Mouse (Mus musculus) CH12.LX (cell line): ENCODE results near the gene Tulp2. TPM values are rescaled to one million over a fixed set of nuclear protein-coding genes. Genes with fewer than 3 reads are reported as not detected.

Source experiments
- DNase-seq: peaks from one replicate; pipeline ENCODE4 v3.0.0-alpha.2; 2013; ENCODE audit errors: extremely low read depth
- H3K27ac ChIP-seq: 2 replicates; pipeline ENCODE4 v1.5.1; 2012; ENCODE audit warnings: low read depth, mild to moderate bottlenecking, control low read depth, moderate library complexity; ENCODE audit not compliant: insufficient read depth
- H3K27me3 ChIP-seq: replicated peaks from 2 replicates; pipeline ENCODE3; 2012; ENCODE audit warnings: inconsistent platforms
- H3K36me3 ChIP-seq, 2 experiments: replicated peaks in 1 of 2; 2 replicates each; pipeline versions ENCODE3 to v1.6.1; 2012; ENCODE audit warnings: inconsistent platforms in 1 of 2, low read length in 1 of 2, mild to moderate bottlenecking in 1 of 2, mixed read lengths in 1 of 2, moderate library complexity in 1 of 2; ENCODE audit not compliant: control insufficient read depth in 1 of 2, insufficient read depth in 1 of 2
- H3K4me1 ChIP-seq, 2 experiments: 2 replicates each; pipeline ENCODE4 v1.6.1; 2012; ENCODE audit warnings: inconsistent platforms in 1 of 2, moderate library complexity in 1 of 2; ENCODE audit not compliant: insufficient read depth in 2 of 2, control insufficient read depth in 1 of 2
- H3K4me2 ChIP-seq: 2 replicates; pipeline ENCODE4 v1.6.1; 2012; ENCODE audit warnings: low read depth, mild to moderate bottlenecking, control low read depth; ENCODE audit not compliant: poor library complexity, insufficient read depth, severe bottlenecking
- H3K4me3 ChIP-seq, 3 experiments: fragments of 150-350 bp in 1 of 3; sonication (generic) in 1 of 3; replicated peaks in 1 of 3; 2 replicates each; pipeline versions ENCODE3 to v1.5.1; 2011 to 2012; ENCODE audit warnings: low read depth in 2 of 3, low read length in 2 of 3, mild to moderate bottlenecking in 2 of 3, moderate library complexity in 2 of 3, control low read depth in 1 of 3, improper control_type of control experiment in 1 of 3, inconsistent platforms in 1 of 3, mixed read lengths in 1 of 3; ENCODE audit not compliant: poor library complexity in 1 of 3
- H3K79me2 ChIP-seq: replicated peaks from 2 replicates; pipeline ENCODE4 v1.6.1; 2012; ENCODE audit warnings: mild to moderate bottlenecking, moderate library complexity; ENCODE audit not compliant: control insufficient read depth, poor library complexity, insufficient read depth, severe bottlenecking; ENCODE audit errors: extremely low read depth
- H3K9ac ChIP-seq: 2 replicates; pipeline ENCODE4 v1.6.1; 2012; ENCODE audit warnings: low read depth, mild to moderate bottlenecking, control low read depth, moderate library complexity; ENCODE audit not compliant: insufficient read depth
- H3K9me3 ChIP-seq: replicated peaks from 2 replicates; pipeline ENCODE3; 2012; ENCODE audit warnings: low read length, inconsistent platforms, mixed read lengths
- CHD1 ChIP-seq: IDR thresholded peaks from 2 replicates; pipeline ENCODE4 v1.6.1; 2012; ENCODE audit warnings: low read depth, low read length, improper control_type of control experiment, inconsistent platforms
- CTCF ChIP-seq, 2 experiments: IDR thresholded peaks in 1 of 2; conservative IDR thresholded peaks in 1 of 2; 2 replicates each; pipeline ENCODE4 v1.5.1; 2011 to 2012; ENCODE audit warnings: low read depth in 2 of 2, low read length in 2 of 2, improper control_type of control experiment in 1 of 2, inconsistent platforms in 1 of 2, mild to moderate bottlenecking in 1 of 2, moderate library complexity in 1 of 2
- EP300 ChIP-seq: IDR thresholded peaks from 2 replicates; pipeline ENCODE4 v1.6.1; 2011; ENCODE audit warnings: low read length, improper control_type of control experiment
- MAZ ChIP-seq: IDR thresholded peaks from 2 replicates; pipeline ENCODE4 v1.6.1; 2012; ENCODE audit warnings: low read depth, mild to moderate bottlenecking, inconsistent platforms, low read length, improper control_type of control experiment, moderate library complexity
- MYC ChIP-seq: IDR thresholded peaks from 2 replicates; pipeline ENCODE4 v1.6.1; 2011; ENCODE audit warnings: low read depth, mild to moderate bottlenecking, improper control_type of control experiment, low read length
- NELFE ChIP-seq: IDR thresholded peaks from 2 replicates; pipeline ENCODE4 v1.6.1; 2011; ENCODE audit warnings: low read depth, low read length, improper control_type of control experiment
- NRF1 ChIP-seq: IDR thresholded peaks from 2 replicates; pipeline ENCODE4 v1.6.1; 2014; ENCODE audit warnings: low read depth, mild to moderate bottlenecking, inconsistent platforms, low read length, improper control_type of control experiment, moderate library complexity
- PAX5 ChIP-seq: IDR thresholded peaks from 2 replicates; pipeline ENCODE4 v1.6.1; 2012; ENCODE audit warnings: low read length, inconsistent platforms, mixed read lengths
- POLR2A ChIP-seq: IDR thresholded peaks from 2 replicates; pipeline ENCODE4 v1.6.1; 2011; ENCODE audit warnings: low read depth, mild to moderate bottlenecking, improper control_type of control experiment, low read length
- RCOR1 ChIP-seq: conservative IDR thresholded peaks from 2 replicates; pipeline ENCODE4 v1.6.1; 2012; ENCODE audit warnings: low read depth, mild to moderate bottlenecking, inconsistent platforms, low read length, improper control_type of control experiment
- SIN3A ChIP-seq: IDR thresholded peaks from 2 replicates; pipeline ENCODE4 v1.6.1; 2012; ENCODE audit warnings: low read length, improper control_type of control experiment, inconsistent platforms
- TBP ChIP-seq: conservative IDR thresholded peaks from 2 replicates; pipeline ENCODE4 v1.6.1; 2011; ENCODE audit warnings: low read depth, low read length, improper control_type of control experiment
- TCF12 ChIP-seq: IDR thresholded peaks from 2 replicates; pipeline ENCODE4 v1.6.1; 2014; ENCODE audit warnings: low read depth, mild to moderate bottlenecking, inconsistent platforms, low read length, improper control_type of control experiment
- UBTF ChIP-seq: IDR thresholded peaks from 2 replicates; pipeline ENCODE4 v1.6.1; 2012; ENCODE audit warnings: low read depth, mild to moderate bottlenecking, inconsistent platforms, low read length, improper control_type of control experiment, moderate library complexity
- USF1 ChIP-seq: IDR thresholded peaks from 2 replicates; pipeline ENCODE4 v1.6.1; 2014; ENCODE audit warnings: low read depth, mild to moderate bottlenecking, inconsistent platforms, low read length, improper control_type of control experiment
- USF2 ChIP-seq: conservative IDR thresholded peaks from 2 replicates; pipeline ENCODE4 v1.6.1; 2011; ENCODE audit warnings: low read depth, low read length, improper control_type of control experiment
- ZMIZ1 ChIP-seq: IDR thresholded peaks from 2 replicates; pipeline ENCODE4 v1.6.1; 2012; ENCODE audit warnings: low read depth, mild to moderate bottlenecking, inconsistent platforms, low read length, improper control_type of control experiment
- ZNF384 ChIP-seq: IDR thresholded peaks from 2 replicates; pipeline ENCODE4 v1.6.1; 2012; ENCODE audit warnings: low read depth, low read length, improper control_type of control experiment, inconsistent platforms
- dilution Hi-C: fragments of 300-500 bp; cut with MboI; formaldehyde crosslinking; loops from 2 replicates; pipeline ENCODE4 v1.14.3; 2020; ENCODE audit warnings: low sequenced_read_pairs; ENCODE audit not compliant: extremely low pct_unique_long_range_greater_than_20kb, extremely low pct_ligation_motif_present
- in situ Hi-C: fragments of 300-500 bp; cut with MboI; formaldehyde crosslinking; loops from 3 replicates; pipeline ENCODE4 v1.14.3; 2019; ENCODE audit warnings: low sequenced_read_pairs, low pct_ligation_motif_present, low pct_unique_long_range_greater_than_20kb, mixed read lengths
- polyA plus RNA-seq: library from polyadenylated mRNA; unstranded; fragments of >175 nt; gene quantifications from 2 replicates; pipeline ENCODE4 v1.2.1, GENCODE M21; 2012; ENCODE audit warnings: low read depth; ENCODE audit not compliant: insufficient read length
- total RNA-seq, 2 experiments: library from RNA; depleted of rRNA; stranded (reverse); fragments of 300-350 nt in 1 of 2; fragments of >200 nt in 1 of 2; gene quantifications; 2 replicates each; pipeline ENCODE4 v1.2.3; 2012 to 2014

Tulp2 gene
- total and polyA plus RNA-seq, 3 experiments = 0.13 TPM; not detected in 2

GRCm38 (mm10) chr7:45492951-45493350 is 11.3 kb downstream of the Tulp2 start:
- dilution Hi-C loops = no loop called here
- H3K9ac ChIP-seq = no peak overlapping the region
- DNase-seq = no peak
- in situ Hi-C loops = no loop called here
- TF ChIP-seq ZNF384 (no peak), CHD1 (no peak), USF2 (no peak), RCOR1 (no peak), CTCF (conservative IDR thresholded peaks at IDR 0.05 in 1 of 2, IDR thresholded peaks at IDR 0.05 in 1 of 2; ENCODE audit: low read depth in 2 of 2, low read length in 2 of 2) (no peak), SIN3A (no peak), NRF1 (no peak), MAZ (no peak)
- TF ChIP-seq, all 38 proteins: peak for 0
- peaks cover 6 to 24% of the 10 kb centered on the region in 2 experiments; a peak in 3 of 4 replicates for H3K4me1 ChIP-seq
- H3K4me3 ChIP-seq = no peak overlapping the region
- H3K27me3 ChIP-seq = no peaks in the 10 kb centered on the region
- H3K4me2 ChIP-seq = no peak overlapping the region
- H3K79me2 ChIP-seq = no peaks in the 10 kb centered on the region
- no peak overlapping the region for H3K27ac ChIP-seq
- peaks cover 42 to 61% of the 10 kb centered on the region in 2 experiments for H3K36me3 ChIP-seq
- no peaks in the 10 kb centered on the region for H3K9me3 ChIP-seq

DNA sequence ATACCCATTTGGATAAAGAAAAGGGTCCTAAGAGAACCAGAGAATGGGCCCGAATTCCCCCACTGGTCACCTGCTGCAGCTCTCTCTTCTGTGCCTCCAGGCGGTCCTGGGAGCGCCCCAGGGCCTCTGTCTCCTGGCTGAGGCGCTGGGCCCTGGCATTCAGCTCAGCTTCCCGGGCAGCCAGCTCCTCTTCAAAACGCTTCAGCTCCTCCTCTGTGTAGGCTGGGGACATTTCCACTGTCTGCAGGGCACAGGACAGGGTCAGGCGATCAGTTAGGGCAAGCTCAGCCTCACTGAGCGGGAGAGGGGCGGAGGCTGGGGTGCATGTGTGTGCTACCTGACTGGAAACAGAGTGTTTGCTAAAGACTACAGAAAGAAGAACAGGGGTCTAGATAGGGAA is 12.9 kb downstream of the Tulp2 start:
- no peak for DNase-seq
- no peaks in the 10 kb centered on the region for H3K79me2 ChIP-seq
- no peak for TF ChIP-seq EP300
- TF ChIP-seq TBP = no peak
- TF ChIP-seq USF1 = no peak
- TF ChIP-seq MYC = no peak
- no peak for TF ChIP-seq UBTF
- no peak for TF ChIP-seq PAX5
- no peak for TF ChIP-seq NELFE
- no peak for TF ChIP-seq ZMIZ1
- TF ChIP-seq CTCF (conservative IDR thresholded peaks at IDR 0.05 in 1 of 2, IDR thresholded peaks at IDR 0.05 in 1 of 2; ENCODE audit: low read depth in 2 of 2, low read length in 2 of 2) = no peak
- TF ChIP-seq TCF12 = no peak
- no peak for TF ChIP-seq POLR2A
- no peak overlapping the region for H3K27ac ChIP-seq
- H3K9ac ChIP-seq = no peak overlapping the region
- H3K4me3 ChIP-seq = no peak overlapping the region
- H3K36me3 ChIP-seq = peaks cover 56 to 76% of the 10 kb centered on the region in 2 experiments
- dilution Hi-C loops = no loop called here
- H3K27me3 ChIP-seq = no peaks in the 10 kb centered on the region
- H3K4me2 ChIP-seq = no peak overlapping the region
- in situ Hi-C loops = no loop called here
- no peaks in the 10 kb centered on the region for H3K9me3 ChIP-seq
- H3K4me1 ChIP-seq = peaks cover 6 to 20% of the 10 kb centered on the region in 2 experiments; a peak in 3 of 4 replicates
